Mouse (Mus musculus) c-Kit-positive CD71-positive TER-119-positive erythroid progenitor cells, embryonic 14.5 days (primary cell): ENCODE results near the gene Loxl3.

ENCODE experiments used
- DNase-seq: peaks from one replicate; pipeline ENCODE4 v3.0.0-alpha.2; 2013; ENCODE audit warnings: low spot score

The Loxl3 gene

DNA sequence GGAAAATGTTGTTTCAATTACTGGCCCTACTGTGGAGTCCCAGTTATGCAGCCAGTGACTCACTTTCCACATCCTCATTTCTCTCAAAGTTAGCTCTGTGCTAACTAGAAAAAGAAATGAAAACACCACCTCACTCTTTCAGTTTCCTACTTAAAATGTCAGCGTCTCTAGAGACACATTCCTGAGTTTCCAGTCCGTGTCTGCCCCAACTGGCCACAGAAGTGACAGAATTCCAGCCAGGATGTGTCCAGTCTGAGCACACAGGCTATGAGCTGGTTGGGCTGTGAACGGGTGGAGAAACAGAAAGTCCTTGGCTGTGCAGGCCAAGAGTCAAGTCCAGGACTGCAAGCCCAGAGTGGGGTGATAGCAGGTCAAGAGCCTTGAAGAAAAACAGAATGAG lies 16.8 kb upstream of the Loxl3 start:
- no peak for DNase-seq

DNA sequence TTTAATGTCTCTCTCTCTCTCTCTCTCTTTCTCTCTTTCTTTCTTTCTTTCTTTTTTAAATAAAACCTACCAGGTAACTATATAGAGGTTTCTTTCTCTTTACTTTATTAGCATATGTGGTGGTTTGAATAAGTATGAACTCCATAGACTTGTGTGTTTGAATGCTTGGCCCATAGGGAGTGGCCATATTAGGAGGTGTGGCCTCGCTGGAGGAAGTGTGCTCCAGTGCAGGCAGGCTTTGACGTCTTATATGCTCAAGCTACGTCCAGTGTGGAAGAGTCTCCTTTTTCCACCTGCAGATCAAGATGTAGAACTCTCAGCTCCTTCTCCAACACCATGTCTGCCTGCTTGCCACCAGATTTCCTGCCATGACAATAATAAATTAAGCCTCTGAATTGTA lies 14.9 kb upstream of the Loxl3 start:
- DNase-seq, result no peak

DNA sequence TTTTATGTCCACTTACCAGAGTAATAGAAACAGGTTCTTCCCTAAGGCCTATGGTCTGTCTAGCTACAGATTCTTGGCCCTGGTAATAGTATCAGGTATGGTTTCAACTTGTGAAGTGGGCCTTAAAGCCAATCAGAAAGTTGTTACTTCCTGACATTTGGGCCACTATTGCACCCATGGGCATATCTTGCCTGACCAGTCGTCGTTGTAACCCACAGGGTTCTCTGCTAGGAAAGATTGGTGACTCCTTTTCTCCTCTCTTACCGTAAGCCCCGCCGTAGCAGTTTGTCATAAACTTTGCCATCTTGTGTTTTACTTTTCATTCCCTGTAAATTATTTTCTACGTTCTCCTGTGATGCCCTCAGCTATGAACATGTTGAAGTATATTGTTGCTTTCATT lies 13.9 kb upstream of the Loxl3 start:
- peak; percentile 66 for DNase-seq

DNA sequence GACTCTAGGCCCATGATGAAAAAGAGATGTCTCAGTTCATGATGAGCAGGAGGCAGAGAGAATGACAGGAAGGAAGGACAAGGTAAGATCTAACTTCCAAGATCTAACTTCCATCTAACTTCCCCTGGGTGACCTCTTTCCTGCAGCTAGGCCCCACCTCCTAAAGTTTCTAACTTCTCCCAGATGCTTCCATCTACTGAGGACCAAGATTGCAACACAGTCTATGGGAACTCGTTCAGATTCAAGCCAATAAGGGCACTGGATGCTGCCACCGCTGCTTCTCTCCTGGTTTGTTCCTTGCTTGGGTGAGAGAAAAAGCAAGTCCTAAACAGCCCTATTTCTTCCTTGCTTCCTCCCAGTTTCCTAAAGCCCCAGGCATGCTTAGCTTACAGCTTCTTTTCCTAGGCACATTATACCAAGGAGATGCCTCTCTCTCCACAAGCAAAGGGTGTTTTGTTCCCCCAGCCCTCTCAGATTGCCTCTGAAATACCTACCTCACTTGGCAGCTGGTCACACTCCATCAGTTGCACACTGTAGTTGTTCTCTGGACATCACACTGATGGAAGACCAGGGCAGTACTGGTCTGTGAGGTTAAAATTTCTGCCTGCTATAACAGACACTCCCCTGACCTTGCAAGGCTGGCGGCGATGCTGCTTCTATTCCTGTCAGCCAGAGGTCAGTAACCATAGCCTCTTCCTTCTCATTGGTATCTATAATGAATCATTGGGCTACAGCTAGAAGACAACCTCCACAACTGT lies 13.0 kb upstream of the Loxl3 start:
- no peak for DNase-seq

DNA sequence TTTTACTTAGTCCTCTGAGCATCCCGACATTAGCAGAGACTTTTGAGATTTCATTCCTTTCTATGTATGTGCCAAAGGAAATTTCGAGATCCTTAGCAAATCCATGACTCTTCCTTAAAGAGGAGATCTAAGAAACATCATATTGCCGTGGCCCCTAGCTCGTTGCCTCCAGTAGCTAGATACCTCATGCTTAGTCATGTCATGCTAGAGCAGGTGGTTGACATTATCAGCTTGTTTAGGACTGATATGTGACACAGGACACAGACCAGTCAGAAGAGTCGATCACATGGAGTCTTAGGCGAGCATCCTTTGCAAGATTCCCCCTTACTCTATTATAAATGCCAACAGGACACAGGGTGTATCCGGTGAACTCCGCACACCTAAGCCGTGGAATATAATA lies 11.0 kb upstream of the Loxl3 start:
- no peak for DNase-seq

DNA sequence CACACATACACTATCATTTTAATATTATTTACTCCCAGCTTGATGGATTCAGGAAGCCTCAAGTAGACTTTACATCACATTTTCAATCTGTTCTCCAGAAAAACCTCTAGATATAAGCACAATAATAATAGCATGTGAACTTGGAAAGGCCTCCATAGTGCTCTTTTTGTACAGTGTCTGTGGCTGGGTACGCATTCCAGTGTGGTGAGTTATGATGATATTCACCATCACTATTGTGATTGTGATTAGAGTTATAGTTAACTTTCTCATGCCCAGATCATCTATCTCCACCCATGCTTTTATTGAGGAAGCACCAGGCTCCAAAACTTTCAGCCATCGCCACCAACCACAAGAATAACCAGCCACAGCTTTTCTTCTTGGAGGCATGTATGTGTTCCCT lies 10.2 kb upstream of the Loxl3 start:
- no peak for DNase-seq

DNA sequence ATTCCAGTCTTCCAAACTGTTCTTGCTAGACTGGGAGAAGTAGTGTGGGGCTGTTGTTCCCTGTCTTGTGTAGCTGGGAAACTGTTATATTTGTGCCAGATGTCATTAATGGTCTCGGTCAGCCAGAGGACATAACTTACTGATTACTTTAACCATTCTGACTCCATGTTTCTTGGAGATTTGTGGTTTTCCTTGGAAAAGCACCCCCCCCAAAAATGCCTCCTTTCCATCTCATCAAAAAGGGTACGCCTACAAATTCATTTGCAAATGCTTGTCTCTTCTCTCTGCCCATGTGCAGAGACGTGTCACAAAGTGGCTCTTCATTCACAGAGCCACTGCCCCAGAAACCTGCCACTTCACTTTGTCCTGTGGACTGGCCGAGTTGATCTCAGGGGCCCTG lies 9.6 kb upstream of the Loxl3 start:
- DNase-seq, result no peak

DNA sequence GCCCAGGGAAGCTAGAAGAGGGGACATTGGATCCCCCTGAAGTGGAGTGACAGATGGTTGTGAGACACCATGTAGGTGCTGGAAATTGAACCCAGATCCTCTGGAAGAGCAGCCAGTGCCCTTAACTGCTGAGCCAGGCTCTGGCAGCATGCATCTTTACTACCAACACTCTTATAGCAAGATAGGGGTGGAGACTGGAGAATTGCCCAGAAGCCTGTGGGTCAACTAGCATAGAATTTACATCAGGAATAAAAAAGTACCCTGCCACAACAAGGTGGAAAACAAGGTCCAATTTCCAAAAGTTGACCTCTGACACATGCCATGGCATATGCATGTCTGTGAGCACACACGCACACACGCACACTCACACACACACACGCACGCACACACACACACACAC lies 8.8 kb upstream of the Loxl3 start:
- DNase-seq, result no peak

DNA sequence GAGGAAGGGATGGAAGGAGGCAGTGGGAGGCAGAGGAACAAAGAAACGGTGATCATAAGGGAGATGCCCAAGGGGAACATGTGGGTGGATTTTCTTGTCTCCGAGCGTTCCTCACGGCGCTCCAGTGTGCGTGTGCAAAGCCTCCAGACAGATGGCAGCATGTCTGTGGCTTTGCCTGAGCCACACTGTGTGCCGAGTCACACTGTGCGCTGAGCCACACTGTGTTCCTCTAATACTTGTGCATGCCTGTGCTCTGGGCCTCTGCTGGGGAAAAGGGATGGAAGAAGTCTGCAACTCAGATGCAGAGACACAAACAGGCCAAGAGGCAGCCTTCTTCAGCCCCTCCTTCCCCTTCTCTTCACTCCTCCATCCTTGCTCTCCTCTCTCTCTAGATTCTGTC lies 6.7 kb upstream of the Loxl3 start:
- DNase-seq, result no peak

DNA sequence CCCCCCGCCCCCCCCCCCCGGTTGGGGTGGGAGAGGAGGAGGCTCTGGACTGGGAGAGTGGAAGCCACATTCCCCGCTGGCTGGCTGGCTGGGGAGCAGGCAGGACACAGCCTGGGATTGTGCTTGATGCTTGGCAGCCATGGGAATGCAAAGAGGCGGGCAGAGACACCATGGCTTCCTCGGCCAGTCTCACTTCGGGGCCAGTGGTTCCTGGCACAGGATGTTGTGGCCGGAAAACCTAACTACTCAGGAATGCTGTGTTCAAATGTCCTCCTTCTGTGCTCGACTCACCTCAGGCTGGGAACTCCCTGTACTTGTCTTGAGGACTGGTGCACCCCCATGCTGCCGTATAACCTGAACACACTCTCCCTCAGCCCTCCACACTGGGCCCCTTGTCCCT lies 6.3 kb upstream of the Loxl3 start:
- no peak for DNase-seq

DNA sequence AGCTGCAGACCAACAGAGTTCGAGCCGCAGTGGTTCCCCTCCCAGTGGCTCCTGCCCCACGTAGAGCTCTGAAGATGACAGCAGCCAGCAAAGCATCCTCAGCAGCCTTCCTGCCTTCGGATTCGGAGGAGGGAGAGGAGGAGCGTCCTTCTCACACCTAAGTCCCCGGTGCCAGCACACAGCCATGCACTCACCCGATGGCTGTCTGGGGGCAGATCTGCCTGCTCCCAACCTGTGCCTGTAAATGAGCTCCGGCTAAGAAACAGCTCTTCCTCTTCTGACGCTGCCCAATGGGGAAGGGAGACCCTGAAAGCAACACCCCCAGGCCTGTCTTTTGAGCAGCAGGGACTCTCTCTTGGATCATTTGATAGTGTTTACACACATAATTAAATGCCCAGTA lies 4.2 kb upstream of the Loxl3 start:
- DNase-seq, result no peak

DNA sequence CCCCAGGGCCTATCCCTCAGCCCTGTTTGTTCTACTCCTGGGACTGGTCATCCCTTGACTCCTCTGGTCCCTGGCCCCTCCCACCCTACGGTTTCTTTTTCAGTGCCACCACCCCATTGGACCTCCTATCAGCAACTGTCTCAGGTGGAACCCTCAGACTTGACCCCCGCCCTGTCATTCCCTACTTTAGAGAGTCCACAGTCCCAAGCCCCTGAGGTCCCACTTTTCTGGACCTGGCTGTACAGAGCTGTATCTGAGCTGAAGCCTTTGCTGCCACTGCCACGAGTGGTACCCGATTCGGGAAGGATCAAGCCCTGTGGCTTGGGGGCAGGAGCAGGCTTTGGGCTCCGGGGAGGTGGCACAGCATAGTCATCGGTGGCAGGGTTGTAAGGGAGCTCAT lies 2.9 kb upstream of the Loxl3 start:
- no peak for DNase-seq

DNA sequence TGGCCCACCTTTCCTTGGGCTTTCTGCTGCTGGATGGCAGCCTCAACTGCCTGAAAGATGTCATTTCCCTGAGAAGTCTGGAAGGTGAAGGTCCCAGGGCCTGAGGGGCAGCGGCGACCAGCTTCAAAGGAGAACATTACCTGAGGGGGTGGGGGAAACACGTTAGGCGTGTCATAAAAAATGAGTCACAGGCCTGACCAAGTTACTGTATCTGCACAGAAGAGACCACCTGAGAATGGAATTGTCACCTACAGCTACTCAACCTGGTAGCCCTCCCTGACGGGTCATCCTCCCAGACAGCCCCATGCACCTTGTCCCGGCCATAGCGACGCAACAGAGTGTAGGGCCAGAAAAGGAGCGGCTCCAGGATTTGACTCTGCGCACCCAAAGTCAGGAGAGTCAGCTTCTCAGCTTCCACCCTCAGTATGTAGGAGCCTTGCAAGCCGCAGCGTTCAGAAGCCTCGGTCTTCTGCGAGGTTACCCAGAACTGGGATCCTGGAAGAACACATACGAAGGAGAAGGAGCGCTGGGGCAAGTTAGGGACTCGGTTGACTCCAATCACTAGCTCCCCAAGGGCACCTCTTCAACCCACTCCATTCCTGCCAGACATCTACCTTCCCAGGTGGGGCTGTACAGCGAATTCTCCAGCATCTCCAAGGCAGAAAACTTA lies 1.9 kb upstream of the Loxl3 start:
- DNase-seq, result no peak

DNA sequence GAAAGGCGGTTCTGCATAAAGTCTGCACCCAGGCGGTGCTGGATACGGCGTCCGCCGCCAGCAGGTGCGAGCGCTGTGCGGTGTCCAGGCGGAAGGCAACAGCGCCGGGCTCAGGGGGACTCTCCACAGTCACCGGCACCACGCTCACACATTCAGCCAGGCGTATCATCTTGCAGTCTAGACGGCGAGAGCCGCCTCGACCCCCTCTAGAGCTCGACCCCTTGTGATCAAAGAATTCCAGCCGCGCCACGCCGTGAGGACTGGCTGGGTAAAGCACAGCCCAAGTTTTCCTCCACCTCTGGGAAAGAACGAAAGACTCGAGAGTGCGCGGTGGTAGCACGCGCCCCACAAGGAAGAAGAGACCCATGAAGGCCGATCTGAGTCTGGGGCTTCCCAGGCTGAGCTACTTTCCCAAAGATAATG lies 1.2 kb upstream of the Loxl3 start:
- DNase-seq, result no peak

DNA sequence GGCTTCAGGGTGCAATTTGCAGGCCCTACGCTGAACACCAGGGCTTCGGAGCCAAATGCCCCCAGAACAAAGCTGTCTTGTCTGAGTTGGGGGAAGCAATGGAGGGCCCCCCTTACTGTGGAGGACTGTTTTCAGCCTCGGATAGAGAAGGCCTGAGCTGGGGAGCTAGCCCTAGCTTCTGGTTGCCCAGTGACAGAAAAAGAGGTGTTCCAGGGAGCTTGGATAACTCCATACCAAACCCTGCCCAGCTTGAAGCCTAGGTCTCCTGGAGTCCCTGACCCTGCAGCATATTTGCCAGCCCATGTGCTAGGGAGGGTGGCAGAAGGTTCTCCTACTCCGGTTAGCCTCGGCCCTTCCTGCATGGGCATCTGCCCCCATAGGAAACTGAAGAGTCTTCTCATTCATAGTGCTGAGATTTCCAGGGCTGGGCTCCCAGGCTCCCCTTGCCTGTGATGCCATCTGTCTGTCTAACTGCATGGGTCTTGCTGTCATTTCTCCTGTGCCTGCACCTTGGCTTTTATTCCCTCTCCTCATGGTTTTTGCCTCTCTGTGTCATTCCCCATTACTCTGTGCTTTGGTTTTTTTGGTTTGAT lies 586 bp downstream of the Loxl3 start:
- DNase-seq, result no peak

DNA sequence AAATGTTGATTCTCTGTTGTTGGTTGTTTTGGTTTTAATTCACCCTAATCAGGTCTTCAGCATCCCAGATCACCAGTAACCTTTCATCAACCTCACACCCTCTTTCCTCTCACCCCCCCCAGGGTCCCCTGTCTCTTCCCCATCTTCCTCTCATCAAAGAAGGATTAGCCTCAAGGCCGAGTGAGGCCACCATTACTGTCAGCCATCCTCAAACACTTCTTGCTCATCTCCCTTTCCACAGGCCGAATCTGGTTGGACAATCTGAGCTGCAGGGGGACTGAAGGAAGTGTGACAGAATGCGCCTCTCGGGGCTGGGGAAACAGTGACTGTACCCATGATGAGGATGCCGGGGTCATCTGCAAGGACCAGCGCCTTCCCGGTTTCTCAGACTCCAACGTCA lies 3.2 kb downstream of the Loxl3 start:
- no peak for DNase-seq

DNA sequence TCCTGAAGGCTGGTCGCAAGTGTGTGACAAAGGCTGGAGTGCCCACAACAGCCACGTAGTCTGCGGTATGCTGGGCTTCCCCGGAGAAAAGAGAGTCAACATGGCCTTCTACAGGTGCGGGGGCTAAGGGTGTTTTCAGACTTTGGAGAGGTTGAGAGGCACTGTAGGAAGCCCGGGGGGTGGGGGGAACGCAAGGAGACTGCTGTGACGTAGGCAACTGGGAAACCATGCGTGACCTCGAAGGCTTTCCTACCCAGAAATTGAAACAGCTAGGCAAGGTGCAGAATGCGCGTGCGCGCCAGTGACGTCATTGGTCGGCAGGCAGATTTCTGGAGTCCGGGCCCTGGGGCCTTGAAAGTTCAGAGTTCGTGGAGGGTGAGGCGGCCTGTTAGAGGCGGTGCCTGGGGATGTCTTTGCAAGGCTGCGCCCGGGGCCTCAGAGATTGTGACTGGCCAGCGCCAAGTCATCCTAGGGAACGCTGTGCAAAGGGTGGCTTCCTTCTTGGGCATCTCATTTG lies 4.6 kb downstream of the Loxl3 start:
- peak; percentile 89 for DNase-seq

DNA sequence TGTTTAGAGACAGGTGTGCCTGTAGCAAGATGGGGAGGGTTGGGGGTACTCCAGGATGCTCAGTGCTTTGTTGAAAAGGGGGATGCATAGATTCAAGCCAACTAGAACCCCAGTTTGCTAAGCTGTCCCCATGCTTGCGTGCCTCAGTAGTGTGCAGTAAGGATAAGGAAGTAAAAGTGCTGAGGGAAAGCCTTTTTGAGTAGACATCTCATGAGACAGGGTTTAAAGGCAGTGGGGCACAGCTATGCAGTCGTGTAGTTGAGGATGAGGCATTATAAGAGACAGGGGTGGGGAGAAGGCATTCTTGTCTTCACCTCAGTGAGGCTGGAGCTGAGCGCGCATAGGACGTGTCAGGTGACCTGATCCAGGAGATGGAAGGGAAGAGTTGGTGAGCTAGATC lies 6.6 kb downstream of the Loxl3 start:
- DNase-seq, result no peak

DNA sequence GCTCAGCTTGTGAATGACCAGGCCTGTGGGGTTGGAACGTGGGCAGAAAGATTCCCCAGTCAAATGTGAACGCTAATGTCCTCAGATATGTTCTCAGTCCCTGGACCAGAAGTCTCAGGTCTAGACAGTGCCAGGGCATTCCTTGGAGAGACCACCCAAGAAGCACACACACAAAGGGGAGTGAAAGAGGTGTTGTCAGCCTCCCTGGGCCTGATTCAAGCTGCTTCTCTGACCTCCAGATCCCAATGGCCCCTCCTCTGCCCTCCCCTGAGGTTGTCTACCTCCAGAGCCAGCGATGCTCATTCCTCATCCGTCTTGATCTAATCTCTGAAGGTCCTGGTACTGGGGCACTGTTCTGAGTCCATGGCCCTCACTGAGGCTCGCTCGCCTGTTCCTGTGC lies 9.6 kb downstream of the Loxl3 start:
- no peak for DNase-seq

DNA sequence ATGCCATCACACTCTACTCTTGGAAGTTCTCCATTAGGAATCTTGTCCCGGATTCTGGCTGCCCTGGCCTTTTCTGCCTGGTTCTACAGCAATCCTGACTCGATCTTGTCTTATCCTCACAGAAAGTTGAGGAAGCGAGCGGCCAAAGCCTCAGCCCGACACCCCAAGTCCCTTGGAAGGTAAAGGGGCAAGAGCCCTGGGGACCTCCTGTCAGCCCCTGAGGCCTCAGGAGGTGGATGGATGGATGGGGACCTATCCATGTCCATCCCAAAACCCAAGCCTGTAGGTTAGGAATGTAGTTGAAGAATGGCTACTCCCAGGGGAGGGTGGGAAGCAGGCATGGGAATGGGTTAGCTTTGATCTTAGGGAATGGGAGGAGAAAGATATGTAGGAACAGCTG lies 10.0 kb downstream of the Loxl3 start:
- no peak for DNase-seq

DNA sequence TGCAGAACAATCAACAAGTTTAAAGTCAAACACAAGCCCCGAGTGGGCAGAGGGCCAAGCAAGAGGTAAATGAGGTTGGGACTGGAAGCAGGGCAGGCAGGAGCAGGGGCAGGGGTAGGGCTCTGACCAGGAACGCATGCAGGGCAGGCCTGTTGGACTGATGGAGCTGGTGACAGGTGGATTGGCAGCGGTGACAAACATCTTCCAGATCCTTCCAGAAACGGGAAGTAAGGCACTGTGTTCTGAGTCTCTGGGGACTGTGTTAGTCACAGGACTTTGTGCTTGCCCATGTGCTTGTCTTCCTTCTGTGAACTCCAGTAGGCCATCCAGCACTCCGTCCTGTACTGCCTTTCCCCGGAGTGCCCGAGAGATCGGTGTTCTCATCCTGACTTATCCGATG lies 10.8 kb downstream of the Loxl3 start:
- no peak for DNase-seq

DNA sequence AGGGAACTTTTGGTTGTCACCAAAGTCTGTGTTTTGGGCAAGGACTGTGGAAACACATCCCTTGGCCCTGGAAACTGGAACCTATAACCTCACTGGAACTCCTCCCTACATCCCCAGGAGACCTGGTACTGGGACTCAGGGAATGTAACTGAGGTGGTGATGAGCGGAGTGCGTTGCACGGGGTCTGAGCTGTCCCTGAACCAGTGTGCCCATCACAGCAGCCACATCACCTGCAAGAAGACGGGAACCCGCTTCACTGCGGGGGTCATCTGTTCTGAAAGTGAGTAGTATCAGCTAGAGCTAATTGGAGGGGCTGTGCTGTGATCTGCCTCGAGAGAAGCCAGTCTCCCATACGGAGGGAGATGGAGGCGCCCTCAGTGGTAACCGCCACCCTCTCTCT lies 15.4 kb downstream of the Loxl3 start:
- no peak for DNase-seq

DNA sequence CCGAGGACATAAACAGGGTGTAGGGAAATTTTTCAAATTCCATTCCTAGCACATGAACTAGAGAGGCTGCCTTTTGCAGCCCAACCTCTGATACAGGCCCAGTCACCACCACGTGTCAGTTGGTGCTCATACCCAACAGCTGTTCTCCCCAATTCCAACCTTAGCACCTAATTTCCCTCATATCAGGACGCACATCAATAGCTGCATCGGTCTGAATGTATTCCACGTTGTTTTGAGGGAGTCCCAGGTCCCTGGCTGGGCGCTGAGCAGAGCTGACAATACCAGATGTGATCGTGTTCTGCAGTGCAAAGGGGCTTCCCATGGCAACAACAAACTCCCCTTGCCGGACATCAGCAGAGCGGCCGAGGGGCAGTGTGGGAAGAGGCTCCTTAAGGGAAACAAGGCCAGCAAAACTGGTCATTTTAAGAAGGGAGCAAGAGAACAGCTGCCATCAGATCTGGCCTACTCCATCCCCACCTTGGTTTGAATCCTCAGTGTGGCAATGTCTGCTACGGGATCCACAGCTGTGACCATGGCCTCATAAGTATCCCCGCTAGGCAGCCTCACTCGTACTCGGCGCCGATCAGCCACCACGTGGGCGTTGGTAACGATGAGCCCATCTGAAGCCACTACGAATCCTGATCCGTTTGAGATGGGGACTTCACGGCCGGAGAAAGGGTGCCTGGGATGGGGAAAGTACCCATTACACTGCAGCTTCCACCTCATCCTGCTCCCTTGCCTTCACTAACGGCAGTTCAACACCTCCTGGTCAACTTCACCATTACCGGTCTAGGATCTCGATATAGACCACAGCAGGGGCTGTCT lies 19.4 kb downstream of the Loxl3 start:
- no peak for DNase-seq
